8 mouse cellular contexts compared by ENCODE assay signal in the genomic region with DNA sequence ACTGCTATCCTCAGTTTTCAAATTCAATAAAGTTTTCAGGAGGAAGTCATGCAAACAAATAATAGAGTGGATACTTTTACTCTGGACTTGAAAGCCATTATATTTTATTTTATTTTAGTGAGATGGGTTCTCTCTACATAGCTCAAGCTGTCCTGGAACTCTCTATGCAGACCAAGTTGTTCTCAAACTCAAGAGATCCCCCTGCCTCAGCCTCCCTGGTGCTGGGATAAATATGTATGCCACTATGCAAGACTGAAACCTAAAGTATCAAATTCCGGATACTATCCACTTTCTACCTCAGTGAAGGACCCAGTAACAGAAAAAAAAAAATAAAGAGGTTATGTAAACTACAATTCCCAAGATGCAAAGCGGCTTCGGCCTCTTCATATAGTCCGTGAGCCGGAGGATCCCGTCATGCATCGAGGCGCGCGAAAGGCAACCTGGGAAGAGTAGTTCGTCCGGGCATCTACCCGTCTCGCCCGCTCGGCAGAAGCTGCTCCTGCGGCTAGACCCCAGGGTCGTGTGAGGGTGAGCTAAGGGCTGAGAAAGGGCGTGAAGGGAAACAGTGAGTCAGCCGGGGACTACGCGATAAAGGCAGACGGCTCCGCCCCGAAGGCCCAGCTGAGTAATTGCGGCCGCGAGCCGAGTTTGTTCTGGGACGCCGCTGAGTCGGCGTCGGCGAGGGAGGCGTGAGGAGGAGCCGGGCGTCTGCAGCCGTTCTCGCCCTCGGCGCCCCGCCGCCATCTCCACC. TPM values are rescaled to one million over a fixed set of nuclear protein-coding genes. Genes with fewer than 3 reads are reported as not detected.
DNase-seq lines count a peak whose midpoint lies in the region; ATAC-seq and TF ChIP-seq lines count a peak whose summit lies in the region.

A gene (plus strand): TSS at position 533 of the 751 bp plus-strand sequence.

- H3K9me3 ChIP-seq in embryonic facial prominence, embryonic 13.5 days: peaks cover 14% of the 10 kb centered on the region; the same call in 1 of the 2 replicates
- peaks cover 14% of the 10 kb centered on the region for H3K9me3 ChIP-seq in limb, embryonic 12.5 days
- H3K9me3 ChIP-seq in midbrain, embryonic 16.5 days (replicated peaks; ENCODE audit: control insufficient read depth, low read length, poor library complexity, severe bottlenecking): no peaks in the 10 kb centered on the region; the same call in 1 of the 2 replicates

- H3K27ac ChIP-seq in embryonic facial prominence, embryonic 13.5 days: peak within 1 kb of the TSS; percentile 82
- H3K27ac ChIP-seq in kidney, adult 2 months (ENCODE audit: insufficient read depth, low read depth, low read length): peak within 1 kb of the TSS; percentile 73; the same call in 1 of the 2 replicates
- peak within 1 kb of the TSS; percentile 84 for H3K27ac ChIP-seq in limb, embryonic 12.5 days
- peak within 1 kb of the TSS; percentile 88 for H3K27ac ChIP-seq in midbrain, embryonic 16.5 days (ENCODE audit: low read length)

- under 1% methylated on average over 43 of the region's 44 CpGs for WGBS in embryonic facial prominence, embryonic 13.5 days
- WGBS in kidney, adult 2 months: under 1% methylated on average over 44 of the region's 44 CpGs
- under 1% methylated on average over 44 of the region's 44 CpGs for WGBS in limb, embryonic 12.5 days
- WGBS in midbrain, embryonic 16.5 days: 0% methylated on average over 40 of the region's 44 CpGs

- H3K4me2 ChIP-seq in embryonic facial prominence, embryonic 13.5 days: peak within 1 kb of the TSS; percentile 55
- H3K4me2 ChIP-seq in limb, embryonic 12.5 days: peak within 1 kb of the TSS; percentile 51
- H3K4me2 ChIP-seq in midbrain, embryonic 16.5 days (ENCODE audit: low read length): peak within 1 kb of the TSS; percentile 51

- H3K4me3 ChIP-seq in embryonic facial prominence, embryonic 13.5 days: peak within 1 kb of the TSS; percentile 52
- H3K4me3 ChIP-seq in kidney, adult 2 months (ENCODE audit: insufficient read depth, low read depth, low read length): peak within 1 kb of the TSS; percentile 97
- peak within 1 kb of the TSS; percentile 48 for H3K4me3 ChIP-seq in limb, embryonic 12.5 days (replicated peaks)
- H3K4me3 ChIP-seq in midbrain, embryonic 16.5 days (ENCODE audit: low read depth, low read length): peak within 1 kb of the TSS; percentile 62

- peak; percentile 39 for TF ChIP-seq POLR2A in kidney, adult 2 months (IDR thresholded peaks at IDR 0.05; ENCODE audit: low read depth, low read length)

- H3K4me1 ChIP-seq in embryonic facial prominence, embryonic 13.5 days: no peaks in the 10 kb centered on the region
- H3K4me1 ChIP-seq in kidney, adult 2 months (ENCODE audit: control insufficient read depth, insufficient read depth, low read length): no peaks in the 10 kb centered on the region
- H3K4me1 ChIP-seq in limb, embryonic 12.5 days (replicated peaks): no peaks in the 10 kb centered on the region
- H3K4me1 ChIP-seq in midbrain, embryonic 16.5 days (ENCODE audit: control insufficient read depth, insufficient read depth, low read length): peaks cover 2% of the 10 kb centered on the region; the same call in 1 of the 2 replicates

- DNase-seq in 3134 (ENCODE audit: extremely low read depth, insufficient read length, low spot score): peak; percentile 3
- DNase-seq in adrenal gland, postnatal 36 days: peak; percentile 95 to 96
- DNase-seq in heart, adult 18-20 months: peak; percentile 96 to 98
- DNase-seq in kidney, adult 2 months: peak; percentile 97
- DNase-seq in spleen, postnatal 10 days (ENCODE audit: low spot score in 2 of 2): peak; percentile 92 to 96

- peak; percentile 97 for ATAC-seq in embryonic facial prominence, embryonic 13.5 days (ENCODE audit: insufficient number of reproducible peaks, insufficient read depth, low FRiP score, low TSS enrichment, low read depth)
- ATAC-seq in limb, embryonic 12.5 days (ENCODE audit: insufficient number of reproducible peaks, insufficient read depth, low FRiP score, low TSS enrichment, low read depth): peak; percentile 99
- ATAC-seq in midbrain, embryonic 16.5 days: peak; percentile 99

- peak within 1 kb of the TSS; percentile 72 for H3K9ac ChIP-seq in embryonic facial prominence, embryonic 13.5 days
- peak within 1 kb of the TSS; percentile 63 for H3K9ac ChIP-seq in limb, embryonic 12.5 days (replicated peaks)
- H3K9ac ChIP-seq in midbrain, embryonic 16.5 days (ENCODE audit: low read depth, low read length): peak within 1 kb of the TSS; percentile 76

- TF ChIP-seq CTCF in kidney, adult 2 months (conservative IDR thresholded peaks at IDR 0.05; ENCODE audit: insufficient read depth, insufficient read length, low read depth, low read length): no peak

- H3K27me3 ChIP-seq in embryonic facial prominence, embryonic 13.5 days: no peaks in the 10 kb centered on the region
- H3K27me3 ChIP-seq in kidney, adult 2 months (replicated peaks; ENCODE audit: control insufficient read depth, insufficient read depth, low read length): no peaks in the 10 kb centered on the region
- H3K27me3 ChIP-seq in limb, embryonic 12.5 days: no peaks in the 10 kb centered on the region
- no peaks in the 10 kb centered on the region for H3K27me3 ChIP-seq in midbrain, embryonic 16.5 days (ENCODE audit: control insufficient read depth, insufficient read depth, low read depth, low read length)

- peaks cover 21% of the 10 kb centered on the region for H3K36me3 ChIP-seq in embryonic facial prominence, embryonic 13.5 days
- H3K36me3 ChIP-seq in kidney, adult 2 months (ENCODE audit: control insufficient read depth, insufficient read depth, low read length): no peaks in the 10 kb centered on the region
- peaks cover 22% of the 10 kb centered on the region for H3K36me3 ChIP-seq in limb, embryonic 12.5 days
- peaks cover 11% of the 10 kb centered on the region for H3K36me3 ChIP-seq in midbrain, embryonic 16.5 days (ENCODE audit: control insufficient read depth, insufficient read depth, low read length)

RNA-seq across cellular contexts. Expression of the gene that starts here (rescaled TPM):
- total RNA-seq in adrenal gland, postnatal 36 days (2021): 1 to 10 TPM; 7.8 to 9.4 TPM
- polyA plus RNA-seq in embryonic facial prominence, embryonic 13.5 days (2015; fragmentation: Nextera tagmentation; extraction: Ambion mirVana): 12.6 and 13.3 TPM in 2 replicates
- 1 to 10 TPM; 8.9 to 9.1 TPM for total RNA-seq in heart, adult 18-20 months (2021)
- 4.5 and 5.0 TPM in 2 replicates for polyA plus RNA-seq in kidney, adult 2 months (2012; rRNA removed)
- 18.3 and 19.6 TPM in 2 replicates for polyA plus RNA-seq in limb, embryonic 12.5 days (2016; fragmentation: Nextera tagmentation; extraction: Ambion mirVana)
- polyA plus RNA-seq in midbrain, embryonic 16.5 days (2015; fragmentation: Nextera tagmentation; extraction: Ambion mirVana): 22.8 and 23.7 TPM in 2 replicates

Comparison
In these comparisons a context has a peak if more than half of its experiments do, and no peak if none do; other contexts are left out.
1. Peak in every context shown above with its lines: DNase-seq, ATAC-seq, H3K4me3 ChIP-seq and H3K27ac ChIP-seq.
2. DNase-seq: peak in every context shown above with its lines; median percentile 97 in heart, adult 18-20 months; 97 in kidney, adult 2 months; 96 in adrenal gland, postnatal 36 days; 94 in spleen, postnatal 10 days; 3 in 3134.